Comparison of ENCODE assay signal across 9 mouse cellular contexts in the genomic region with DNA sequence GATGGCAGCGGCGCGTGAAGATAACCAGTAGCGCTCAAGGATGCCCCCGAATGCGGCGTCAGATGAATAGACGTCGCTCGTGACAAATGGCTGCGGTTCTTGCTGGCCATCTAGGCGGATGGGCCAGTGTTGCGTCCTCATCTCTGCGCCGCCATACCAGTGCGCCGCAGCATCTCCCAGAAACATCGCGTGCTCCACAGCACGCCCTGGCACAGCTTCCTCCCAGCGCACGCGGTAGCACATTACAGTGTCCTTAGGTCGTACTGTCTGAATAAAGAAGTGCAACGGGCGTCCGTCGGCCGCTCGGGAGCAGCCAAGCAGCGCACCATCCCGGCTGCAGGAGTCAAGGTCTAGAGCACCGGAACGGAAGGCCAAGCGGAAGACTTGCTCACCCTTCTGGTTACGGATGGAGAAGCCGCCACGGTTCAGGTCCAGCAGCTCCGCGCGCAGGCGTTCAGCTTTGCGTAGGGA. TPM values are rescaled to one million over a fixed set of nuclear protein-coding genes. Genes with fewer than 3 reads are reported as not detected.
A peak's percentile ranks its signal among the peaks of the same experiment; 100 is the strongest.
DNase-seq lines count a peak whose midpoint lies in the region; ATAC-seq and TF ChIP-seq lines count a peak whose summit lies in the region.
"Had no signal": no experiment of that assay in that cellular context is flagged by ENCODE, and none has a peak within 500 bp of the region (broad histone marks: within the 10 kb centered on the region; RNA-seq: fewer than 3 reads in every experiment).

No protein-coding gene starts in this region.

- H3K9me3 ChIP-seq in liver, embryonic 12.5 days (replicated peaks) = no peaks in the 10 kb centered on the region
- no peaks in the 10 kb centered on the region for H3K9me3 ChIP-seq in liver, postnatal 0 days (ENCODE audit: low read length)
- H3K9me3 ChIP-seq in forebrain, embryonic 10.5 days = no peaks in the 10 kb centered on the region
- H3K9me3 ChIP-seq in kidney, embryonic 16.5 days (ENCODE audit: low read length) = no peaks in the 10 kb centered on the region
- H3K9me3 ChIP-seq in neural tube, embryonic 14.5 days (ENCODE audit: control insufficient read depth, low read length) = no peaks in the 10 kb centered on the region

- peak overlapping the region; percentile 53 for H3K4me2 ChIP-seq in liver, embryonic 12.5 days
- H3K4me2 ChIP-seq in liver, postnatal 0 days (ENCODE audit: low read depth, low read length) = no peak overlapping the region; the same call in 1 of the 2 replicates
- H3K4me2 ChIP-seq in kidney, embryonic 16.5 days (replicated peaks; ENCODE audit: low read depth, low read length) = peak overlapping the region; percentile 51
- H3K4me2 ChIP-seq in neural tube, embryonic 14.5 days (ENCODE audit: low read depth, low read length) = peak overlapping the region; percentile 52

- H3K27me3 ChIP-seq in liver, embryonic 12.5 days (replicated peaks) = peaks cover 86% of the 10 kb centered on the region
- peaks cover 56% of the 10 kb centered on the region for H3K27me3 ChIP-seq in liver, postnatal 0 days (ENCODE audit: insufficient read depth, low read length)
- peaks cover 86% of the 10 kb centered on the region for H3K27me3 ChIP-seq in forebrain, embryonic 10.5 days (ENCODE audit: poor library complexity, severe bottlenecking)
- peaks cover 57% of the 10 kb centered on the region for H3K27me3 ChIP-seq in kidney, embryonic 16.5 days (ENCODE audit: insufficient read depth, low read length)
- H3K27me3 ChIP-seq in neural tube, embryonic 14.5 days (ENCODE audit: control insufficient read depth, insufficient read depth, low read length) = peaks cover 27% of the 10 kb centered on the region

- ATAC-seq in liver, embryonic 12.5 days = no peak
- no peak for ATAC-seq in liver, postnatal 0 days
- ATAC-seq in kidney, embryonic 16.5 days (ENCODE audit: low FRiP score, low TSS enrichment) = no peak
- ATAC-seq in neural tube, embryonic 14.5 days (ENCODE audit: low read depth) = no peak

- TF ChIP-seq CTCF in liver, postnatal 0 days (IDR thresholded peaks at IDR 0.05; ENCODE audit: low read depth) = no peak

- H3K4me1 ChIP-seq in liver, embryonic 12.5 days = peaks cover 30% of the 10 kb centered on the region
- H3K4me1 ChIP-seq in liver, postnatal 0 days (ENCODE audit: insufficient read depth) = peaks cover 33% of the 10 kb centered on the region
- H3K4me1 ChIP-seq in forebrain, embryonic 10.5 days = peaks cover 44% of the 10 kb centered on the region
- peaks cover 42% of the 10 kb centered on the region for H3K4me1 ChIP-seq in kidney, embryonic 16.5 days (ENCODE audit: insufficient read depth, low read length)
- H3K4me1 ChIP-seq in neural tube, embryonic 14.5 days (ENCODE audit: control insufficient read depth, insufficient read depth, low read length) = peaks cover 22% of the 10 kb centered on the region; the same call in 1 of the 2 replicates

- no peak for TF ChIP-seq EP300 in liver, postnatal 0 days (IDR thresholded peaks at IDR 0.05; ENCODE audit: low read depth)

- 3% methylated on average over 43 of the region's 43 CpGs for WGBS in liver, embryonic 12.5 days (ENCODE audit: insufficient replicate concordance)
- 11% methylated on average over 43 of the region's 43 CpGs for WGBS in liver, postnatal 0 days (ENCODE audit: insufficient replicate concordance)
- 2% methylated on average over 43 of the region's 43 CpGs for WGBS in forebrain, embryonic 10.5 days
- WGBS in kidney, embryonic 16.5 days = 5% methylated on average over 43 of the region's 43 CpGs
- 5% methylated on average over 43 of the region's 43 CpGs for WGBS in neural tube, embryonic 14.5 days

- H3K9ac ChIP-seq in liver, embryonic 12.5 days = no peak overlapping the region
- no peak overlapping the region for H3K9ac ChIP-seq in liver, postnatal 0 days (replicated peaks)
- no peak overlapping the region for H3K9ac ChIP-seq in kidney, embryonic 16.5 days (replicated peaks; ENCODE audit: low read length)
- peak overlapping the region; percentile 28; the same call in 1 of the 2 replicates for H3K9ac ChIP-seq in neural tube, embryonic 14.5 days (replicated peaks; ENCODE audit: low read depth, low read length)

- no peak for DNase-seq in liver, postnatal 0 days
- peak; percentile 47 for DNase-seq in forebrain, embryonic 10.5 days (ENCODE audit: extremely low spot score, low spot score)
- no peak for DNase-seq in frontal cortex, postnatal 25 days (ENCODE audit: low spot score in 2 of 2)
- DNase-seq in spleen, postnatal 14 days (ENCODE audit: low spot score in 2 of 2) = no peak
- no peak for DNase-seq in adrenal gland, postnatal 4 days (ENCODE audit: low spot score in 2 of 2)

- H3K27ac ChIP-seq in liver, embryonic 12.5 days = no peak overlapping the region
- H3K27ac ChIP-seq in liver, postnatal 0 days (ENCODE audit: low read depth) = no peak overlapping the region
- H3K27ac ChIP-seq in forebrain, embryonic 10.5 days = no peak overlapping the region
- H3K27ac ChIP-seq in kidney, embryonic 16.5 days (ENCODE audit: low read length) = no peak overlapping the region
- H3K27ac ChIP-seq in neural tube, embryonic 14.5 days (ENCODE audit: low read depth, low read length) = no peak overlapping the region

- H3K36me3 ChIP-seq in liver, embryonic 12.5 days = no peaks in the 10 kb centered on the region
- H3K36me3 ChIP-seq in liver, postnatal 0 days (replicated peaks; ENCODE audit: insufficient read depth, low read length) = no peaks in the 10 kb centered on the region
- H3K36me3 ChIP-seq in forebrain, embryonic 10.5 days (replicated peaks) = peaks cover 2% of the 10 kb centered on the region; the same call in 1 of the 2 replicates
- no peaks in the 10 kb centered on the region for H3K36me3 ChIP-seq in kidney, embryonic 16.5 days (ENCODE audit: insufficient read depth, low read length)
- H3K36me3 ChIP-seq in neural tube, embryonic 14.5 days (ENCODE audit: control insufficient read depth, insufficient read depth, low read length) = no peaks in the 10 kb centered on the region

- H3K4me3 ChIP-seq in liver, embryonic 12.5 days = peak overlapping the region; percentile 26
- no peak overlapping the region for H3K4me3 ChIP-seq in liver, postnatal 0 days (ENCODE audit: low read depth, low read length)
- H3K4me3 ChIP-seq in forebrain, embryonic 10.5 days = peak overlapping the region; percentile 45
- H3K4me3 ChIP-seq in kidney, embryonic 16.5 days (ENCODE audit: low read length) = peak overlapping the region; percentile 39
- peak overlapping the region; percentile 25 for H3K4me3 ChIP-seq in neural tube, embryonic 14.5 days (ENCODE audit: low read depth, low read length)

RNA-seq across cellular contexts. Expression of gene AI464131, which starts 3.9 kb away (rescaled TPM):
- 0.57 and 0.98 TPM in 2 replicates for polyA plus RNA-seq in liver, embryonic 12.5 days (2016; fragmentation: Nextera tagmentation; extraction: Ambion mirVana)
- polyA plus RNA-seq in liver, postnatal 0 days (2015; fragmentation: Nextera tagmentation; extraction: Ambion mirVana) = 1.8 and 2.0 TPM in 2 replicates
- 6.3 and 7.1 TPM in 2 replicates for polyA plus RNA-seq in forebrain, embryonic 10.5 days (2016; fragmentation: Nextera tagmentation; extraction: Ambion mirVana)
- 9.3 and 9.5 TPM in 2 replicates for polyA plus RNA-seq in kidney, embryonic 16.5 days (2015; fragmentation: Nextera tagmentation; extraction: Ambion mirVana)
- 8.0 and 8.6 TPM in 2 replicates for polyA plus RNA-seq in neural tube, embryonic 14.5 days (2014; fragmentation: Nextera tagmentation; extraction: Ambion mirVana)
- 10 to 100 TPM; 11.1 to 12.2 TPM for total RNA-seq in adrenal gland, postnatal 4 days (2021)
- total RNA-seq: neutrophil, adult 5-6 weeks had no signal

RNA-seq across cellular contexts. Expression of gene 1110017D15Rik, which starts 18.2 kb away (rescaled TPM):
- not detected in 2 replicates for polyA plus RNA-seq in liver, embryonic 12.5 days (2016; fragmentation: Nextera tagmentation; extraction: Ambion mirVana)
- not detected in 2 replicates for polyA plus RNA-seq in liver, postnatal 0 days (2015; fragmentation: Nextera tagmentation; extraction: Ambion mirVana)
- 3.8 and 6.1 TPM in 2 replicates for polyA plus RNA-seq in forebrain, embryonic 10.5 days (2016; fragmentation: Nextera tagmentation; extraction: Ambion mirVana)
- polyA plus RNA-seq in kidney, embryonic 16.5 days (2015; fragmentation: Nextera tagmentation; extraction: Ambion mirVana) = 0.37 and 0.57 TPM in 2 replicates
- 5.3 and 13.7 TPM in 2 replicates for polyA plus RNA-seq in neural tube, embryonic 14.5 days (2014; fragmentation: Nextera tagmentation; extraction: Ambion mirVana)
- 1 to 10 TPM in 1 of 2 experiments, under 1 TPM in 1; 0.56 to 1.2 TPM for total RNA-seq in adrenal gland, postnatal 4 days (2021)
- total RNA-seq: neutrophil, adult 5-6 weeks had no signal

RNA-seq across cellular contexts. Expression of gene Nudt2, which starts 34.0 kb away (rescaled TPM):
- 30.9 and 31.7 TPM in 2 replicates for polyA plus RNA-seq in liver, embryonic 12.5 days (2016; fragmentation: Nextera tagmentation; extraction: Ambion mirVana)
- polyA plus RNA-seq in liver, postnatal 0 days (2015; fragmentation: Nextera tagmentation; extraction: Ambion mirVana) = 13.6 and 14.4 TPM in 2 replicates
- polyA plus RNA-seq in forebrain, embryonic 10.5 days (2016; fragmentation: Nextera tagmentation; extraction: Ambion mirVana) = 65.4 and 67.8 TPM in 2 replicates
- 54.4 and 56.0 TPM in 2 replicates for polyA plus RNA-seq in kidney, embryonic 16.5 days (2015; fragmentation: Nextera tagmentation; extraction: Ambion mirVana)
- polyA plus RNA-seq in neural tube, embryonic 14.5 days (2014; fragmentation: Nextera tagmentation; extraction: Ambion mirVana) = 60.8 and 78.5 TPM in 2 replicates
- 10 to 100 TPM; 31.1 to 31.7 TPM for total RNA-seq in adrenal gland, postnatal 4 days (2021)

RNA-seq across cellular contexts. Expression of gene Kif24, which starts 34.3 kb away (rescaled TPM):
- polyA plus RNA-seq in liver, embryonic 12.5 days (2016; fragmentation: Nextera tagmentation; extraction: Ambion mirVana) = 9.0 and 9.5 TPM in 2 replicates
- polyA plus RNA-seq in liver, postnatal 0 days (2015; fragmentation: Nextera tagmentation; extraction: Ambion mirVana) = 2.4 and 2.5 TPM in 2 replicates
- 16.2 and 17.7 TPM in 2 replicates for polyA plus RNA-seq in forebrain, embryonic 10.5 days (2016; fragmentation: Nextera tagmentation; extraction: Ambion mirVana)
- polyA plus RNA-seq in kidney, embryonic 16.5 days (2015; fragmentation: Nextera tagmentation; extraction: Ambion mirVana) = 5.8 and 6.5 TPM in 2 replicates
- 2.1 and 2.3 TPM in 2 replicates for polyA plus RNA-seq in neural tube, embryonic 14.5 days (2014; fragmentation: Nextera tagmentation; extraction: Ambion mirVana)
- total RNA-seq in adrenal gland, postnatal 4 days (2021) = 1 to 10 TPM; 5.3 to 5.8 TPM
